Mouse (Mus musculus) ES-Bruce4 (cell line): ENCODE data around the gene Sgsm3.

Experiments
- CTCF ChIP-seq: IDR thresholded peaks from one replicate; pipeline ENCODE4 v1.8.1; 2011; ENCODE audit warnings: low read depth, low read length
- POLR2A ChIP-seq: IDR thresholded peaks from one replicate; pipeline ENCODE4 v1.8.1; 2011; ENCODE audit warnings: low read length; ENCODE audit not compliant: insufficient read depth

GRCm38 (mm10) chr15:81057736-81058135, 80.2 kb downstream of the Sgsm3 start:
- TF ChIP-seq POLR2A, result no peak
- no peak for TF ChIP-seq CTCF
